Mouse (Mus musculus) liver, embryonic 14.5 days (tissue): ENCODE results near the gene Trim27.
A peak's percentile ranks its signal among the peaks of the same experiment; 100 is the strongest.

Source experiments
- CTCF ChIP-seq: IDR thresholded peaks from 2 replicates; pipeline ENCODE4 v1.5.1; 2016; ENCODE audit warnings: antibody characterized with exemption, low read depth, control low read depth
- EP300 ChIP-seq: IDR thresholded peaks from 2 replicates; pipeline ENCODE4 v1.6.1; 2016; ENCODE audit warnings: antibody characterized with exemption, low read depth

GRCm38 (mm10) chr13:21160657-21161590, 18.3 kb upstream of the Trim27 start:
- no peak for TF ChIP-seq CTCF
- TF ChIP-seq EP300 = peak; percentile 25; the same call in 1 of the 2 replicates
